11 mouse cellular contexts compared by ENCODE assay signal in genomic region chr2:166008558-166009392, GRCm38 (mm10). TPM values are rescaled to one million over a fixed set of nuclear protein-coding genes. Genes with fewer than 3 reads are reported as not detected.
DNase-seq lines count a peak whose midpoint lies in the region; ATAC-seq and TF ChIP-seq lines count a peak whose summit lies in the region.
"Had no signal": no experiment of that assay in that cellular context is flagged by ENCODE, and none has a peak within 500 bp of the region (broad histone marks: within the 10 kb centered on the region; RNA-seq: fewer than 3 reads in every experiment).

No protein-coding gene starts in this region.

- H3K9me3 ChIP-seq in heart, postnatal 0 days (replicated peaks; ENCODE audit: control insufficient read depth, low read length) = no peaks in the 10 kb centered on the region
- no peaks in the 10 kb centered on the region for H3K9me3 ChIP-seq in heart, embryonic 11.5 days (replicated peaks; ENCODE audit: control insufficient read depth, low read length)
- no peaks in the 10 kb centered on the region for H3K9me3 ChIP-seq in E14TG2a.4 (ENCODE audit: low read length)
- no peaks in the 10 kb centered on the region for H3K9me3 ChIP-seq in embryonic facial prominence, embryonic 10.5 days
- H3K9me3 ChIP-seq in intestine, embryonic 16.5 days (ENCODE audit: control insufficient read depth, low read length) = no peaks in the 10 kb centered on the region
- H3K9me3 ChIP-seq: G1E had no signal

- no peaks in the 10 kb centered on the region for H3K36me3 ChIP-seq in heart, postnatal 0 days (replicated peaks; ENCODE audit: control insufficient read depth, insufficient read depth, low read length)
- H3K36me3 ChIP-seq in heart, embryonic 11.5 days (ENCODE audit: control insufficient read depth, insufficient read depth, low read length) = no peaks in the 10 kb centered on the region
- peaks cover 21% of the 10 kb centered on the region for H3K36me3 ChIP-seq in E14TG2a.4 (ENCODE audit: insufficient read depth, low read length)
- H3K36me3 ChIP-seq in embryonic facial prominence, embryonic 10.5 days (replicated peaks) = no peaks in the 10 kb centered on the region; the same call in 1 of the 2 replicates
- no peaks in the 10 kb centered on the region for H3K36me3 ChIP-seq in intestine, embryonic 16.5 days (ENCODE audit: control insufficient read depth, insufficient read depth, low read length)
- H3K36me3 ChIP-seq: G1E had no signal

- H3K4me1 ChIP-seq in heart, postnatal 0 days (ENCODE audit: control insufficient read depth, insufficient read depth) = peaks cover 41% of the 10 kb centered on the region
- H3K4me1 ChIP-seq in heart, embryonic 11.5 days (ENCODE audit: control insufficient read depth, insufficient read depth, low read length) = peaks cover 38% of the 10 kb centered on the region
- peaks cover 91% of the 10 kb centered on the region for H3K4me1 ChIP-seq in E14TG2a.4 (replicated peaks; ENCODE audit: low read depth, low read length)
- peaks cover 48% of the 10 kb centered on the region for H3K4me1 ChIP-seq in embryonic facial prominence, embryonic 10.5 days
- H3K4me1 ChIP-seq in intestine, embryonic 16.5 days (ENCODE audit: control insufficient read depth, insufficient read depth, low read length) = peaks cover 29% of the 10 kb centered on the region

- ATAC-seq in heart, postnatal 0 days (ENCODE audit: insufficient read depth, low read depth) = no peak
- ATAC-seq in heart, embryonic 11.5 days (replicated peaks; ENCODE audit: insufficient number of reproducible peaks, low FRiP score, low TSS enrichment) = no peak
- ATAC-seq in intestine, embryonic 16.5 days = peak; percentile 53

- WGBS in heart, postnatal 0 days = 58% methylated on average over 8 of the region's 8 CpGs
- WGBS in heart, embryonic 11.5 days (ENCODE audit: insufficient replicate concordance) = 60% methylated on average over 8 of the region's 8 CpGs
- WGBS in embryonic facial prominence, embryonic 10.5 days = 43% methylated on average over 8 of the region's 8 CpGs
- WGBS in intestine, embryonic 16.5 days = 52% methylated on average over 8 of the region's 8 CpGs

- no peak for TF ChIP-seq EP300 in heart, postnatal 0 days (IDR thresholded peaks at IDR 0.05; ENCODE audit: low read depth)

- DNase-seq in heart, postnatal 0 days (ENCODE audit: low spot score) = no peak
- DNase-seq in embryonic facial prominence, embryonic 10.5 days (ENCODE audit: low spot score) = no peak
- DNase-seq in adrenal gland, adult 18-20 months (ENCODE audit: low spot score in 2 of 2) = no peak
- DNase-seq in adrenal gland, adult 8-10 months = no peak
- no peak for DNase-seq in right cerebral cortex, postnatal 14 days
- DNase-seq: embryo, embryonic 11 days; kidney, postnatal 4 days had no signal

- no peaks in the 10 kb centered on the region for H3K27me3 ChIP-seq in heart, postnatal 0 days (ENCODE audit: control insufficient read depth, insufficient read depth, low read length)
- H3K27me3 ChIP-seq in heart, embryonic 11.5 days (ENCODE audit: control insufficient read depth, insufficient read depth, low read length) = no peaks in the 10 kb centered on the region
- H3K27me3 ChIP-seq in E14TG2a.4 (ENCODE audit: insufficient read depth, low read length) = no peaks in the 10 kb centered on the region
- no peaks in the 10 kb centered on the region for H3K27me3 ChIP-seq in embryonic facial prominence, embryonic 10.5 days (replicated peaks; ENCODE audit: low read depth, poor library complexity, severe bottlenecking)
- H3K27me3 ChIP-seq in intestine, embryonic 16.5 days (replicated peaks; ENCODE audit: control insufficient read depth, insufficient read depth, low read length) = no peaks in the 10 kb centered on the region

- peak overlapping the region; percentile 43; the same call in 1 of the 2 replicates for H3K27ac ChIP-seq in heart, postnatal 0 days (ENCODE audit: low read depth)
- no peak overlapping the region for H3K27ac ChIP-seq in heart, embryonic 11.5 days (ENCODE audit: low read depth, low read length)
- peak overlapping the region; percentile 63 for H3K27ac ChIP-seq in embryonic facial prominence, embryonic 10.5 days (replicated peaks)
- H3K27ac ChIP-seq in intestine, embryonic 16.5 days (ENCODE audit: low read length) = no peak overlapping the region

- H3K4me3 ChIP-seq in heart, postnatal 0 days (ENCODE audit: low read depth, low read length) = no peak overlapping the region
- H3K4me3 ChIP-seq in heart, embryonic 11.5 days (ENCODE audit: low read depth, low read length) = no peak overlapping the region
- peak overlapping the region; percentile 15 for H3K4me3 ChIP-seq in E14TG2a.4 (replicated peaks; ENCODE audit: low read length)
- no peak overlapping the region for H3K4me3 ChIP-seq in embryonic facial prominence, embryonic 10.5 days
- H3K4me3 ChIP-seq in intestine, embryonic 16.5 days (ENCODE audit: low read length) = no peak overlapping the region

- no peak for TF ChIP-seq CTCF in heart, postnatal 0 days (IDR thresholded peaks at IDR 0.05; ENCODE audit: low read depth)
- TF ChIP-seq CTCF in E14TG2a.4 (conservative IDR thresholded peaks at IDR 0.05; ENCODE audit: low read length) = no peak

- H3K9ac ChIP-seq in heart, postnatal 0 days (replicated peaks; ENCODE audit: low read depth, low read length) = no peak overlapping the region
- H3K9ac ChIP-seq in heart, embryonic 11.5 days (ENCODE audit: low read depth, low read length) = no peak overlapping the region
- no peak overlapping the region for H3K9ac ChIP-seq in intestine, embryonic 16.5 days (ENCODE audit: low read depth, low read length)

- no peak overlapping the region for H3K4me2 ChIP-seq in heart, postnatal 0 days (ENCODE audit: low read depth, low read length)
- H3K4me2 ChIP-seq in heart, embryonic 11.5 days = no peak overlapping the region
- H3K4me2 ChIP-seq in intestine, embryonic 16.5 days (ENCODE audit: low read depth, low read length) = no peak overlapping the region

RNA-seq across cellular contexts. Expression of gene Ncoa3, which starts 16.3 kb away (rescaled TPM):
- 17.7 and 48.7 TPM in 2 replicates for total RNA-seq in heart, postnatal 0 days (2014; rRNA removed; ENCODE audit: low replicate concordance)
- 5.8 and 6.2 TPM in 2 replicates for polyA plus RNA-seq in heart, postnatal 0 days (2015; fragmentation: Nextera tagmentation; extraction: Ambion mirVana)
- 14.2 and 15.6 TPM in 2 replicates for polyA plus RNA-seq in heart, embryonic 11.5 days (2014; fragmentation: Nextera tagmentation; extraction: Ambion mirVana)
- 16.0 TPM in 2 replicates for polyA plus RNA-seq in embryonic facial prominence, embryonic 10.5 days (2016; fragmentation: Nextera tagmentation; extraction: Ambion mirVana)
- polyA plus RNA-seq in intestine, embryonic 16.5 days (2015; fragmentation: Nextera tagmentation; extraction: Ambion mirVana) = 8.7 and 9.5 TPM in 2 replicates
- total RNA-seq in adrenal gland, adult 18-20 months (2021) = 10 to 100 TPM; 32.1 to 35.9 TPM
- total RNA-seq in adrenal gland, adult 8-10 months (2022) = 10 to 100 TPM; 24.2 to 46.2 (median 33.3) TPM

Comparison
In these comparisons a context has a peak if more than half of its experiments do, and no peak if none do; other contexts are left out.
1. H3K27ac ChIP-seq: peak in heart, postnatal 0 days (single experiment) and embryonic facial prominence, embryonic 10.5 days (single experiment); none in heart, embryonic 11.5 days (single experiment) and intestine, embryonic 16.5 days (single experiment).